ENCODE assay signal across 8 mouse cellular contexts in genomic region chr1:134708801-134709385, GRCm38 (mm10).
DNase-seq lines count a peak whose midpoint lies in the region; ATAC-seq and TF ChIP-seq lines count a peak whose summit lies in the region.

No protein-coding gene starts in this region.

- no peaks in the 10 kb centered on the region for H3K27me3 ChIP-seq in cerebellum, adult 2 months (ENCODE audit: control insufficient read depth, insufficient read depth, low read length)
- peaks cover 43% of the 10 kb centered on the region for H3K27me3 ChIP-seq in limb, embryonic 11.5 days (ENCODE audit: control insufficient read depth, insufficient read depth, low read length)
- H3K27me3 ChIP-seq in myocyte (ENCODE audit: control insufficient read depth, insufficient read depth, insufficient read length) = peaks cover 85% of the 10 kb centered on the region

- peak; percentile 38; the same call in 1 of the 2 replicates for ATAC-seq in limb, embryonic 11.5 days (ENCODE audit: insufficient number of reproducible peaks, low FRiP score, low TSS enrichment, low read depth)

- TF ChIP-seq CTCF in cerebellum, adult 2 months (IDR thresholded peaks at IDR 0.05; ENCODE audit: borderline replicate concordance, insufficient read depth, low read depth, low read length) = no peak

- DNase-seq in left cerebral cortex, postnatal 14 days (ENCODE audit: low spot score in 2 of 2) = peak; percentile 54 to 62
- no peak for DNase-seq in left cerebral cortex, adult 8-10 months (ENCODE audit: low spot score in 2 of 2)
- peak; percentile 77 to 83 for DNase-seq in cerebellum, adult 2 months
- peak; percentile 35 for DNase-seq in forelimb bud, embryonic 11.5 days (ENCODE audit: low read depth, low spot score)
- DNase-seq in limb, embryonic 11.5 days (ENCODE audit: low spot score) = peak; percentile 68
- peak; percentile 60 for DNase-seq in thymus, postnatal 0 days (ENCODE audit: low spot score)
- DNase-seq in urinary bladder, postnatal 4 days (ENCODE audit: low spot score in 2 of 2) = no peak

- H3K4me1 ChIP-seq in cerebellum, adult 2 months (ENCODE audit: control insufficient read depth, insufficient read depth, low read length) = peaks cover 68% of the 10 kb centered on the region
- peaks cover 10% of the 10 kb centered on the region for H3K4me1 ChIP-seq in limb, embryonic 11.5 days (ENCODE audit: control insufficient read depth, insufficient read depth, low read length)

- WGBS in cerebellum, adult 2 months = under 1% methylated on average over 46 of the region's 46 CpGs
- under 1% methylated on average over 44 of the region's 46 CpGs for WGBS in limb, embryonic 11.5 days

- no peak overlapping the region for H3ac ChIP-seq in myocyte (ENCODE audit: control insufficient read depth, insufficient read length)

- peak overlapping the region; percentile 95 for H3K4me3 ChIP-seq in cerebellum, adult 2 months (replicated peaks; ENCODE audit: insufficient read depth, low read depth, low read length)
- H3K4me3 ChIP-seq in limb, embryonic 11.5 days (ENCODE audit: low read depth, low read length) = peak overlapping the region; percentile 48
- H3K4me3 ChIP-seq in myocyte = no peak overlapping the region

- H3K9me3 ChIP-seq in limb, embryonic 11.5 days (ENCODE audit: control insufficient read depth, low read length) = no peaks in the 10 kb centered on the region

- no peaks in the 10 kb centered on the region for H3K36me3 ChIP-seq in limb, embryonic 11.5 days (ENCODE audit: control insufficient read depth, insufficient read depth, low read length)
- H3K36me3 ChIP-seq in myocyte (ENCODE audit: control insufficient read depth, insufficient read depth) = no peaks in the 10 kb centered on the region

- peak overlapping the region; percentile 98 for H3K27ac ChIP-seq in cerebellum, adult 2 months (ENCODE audit: insufficient read depth, low read length)
- H3K27ac ChIP-seq in limb, embryonic 11.5 days (replicated peaks; ENCODE audit: low read depth, low read length) = no peak overlapping the region

- H3K79me2 ChIP-seq in myocyte (ENCODE audit: control insufficient read depth, insufficient read depth) = no peaks in the 10 kb centered on the region

- intact Hi-C loops in left cerebral cortex, postnatal 14 days (cut with DNase I) = loop anchor here (5.0 kb wide), 1 partner anchor 62 kb away; the partner anchor contains the start of gene Syt2

- TF ChIP-seq POLR2A in cerebellum, adult 2 months (IDR thresholded peaks at IDR 0.05; ENCODE audit: borderline replicate concordance, insufficient read depth, low read length) = peak; percentile 41; the same call in 1 of the 2 replicates
- TF ChIP-seq POLR2A in myocyte (IDR thresholded peaks at IDR 0.05; ENCODE audit: insufficient read length, low read depth) = no peak

- H3K4me2 ChIP-seq in limb, embryonic 11.5 days (ENCODE audit: low read depth, severe bottlenecking) = peak overlapping the region; percentile 99
- peak overlapping the region; percentile 30 for H3K4me2 ChIP-seq in myocyte (ENCODE audit: low read depth)

- H3K9ac ChIP-seq in limb, embryonic 11.5 days (ENCODE audit: low read length) = peak overlapping the region; percentile 57

TF ChIP-seq in myocyte, 11 proteins besides CTCF, POLR2A, EP300 and RAD21:
- TF ChIP-seq POLR2AphosphoS2 (IDR thresholded peaks at IDR 0.05; ENCODE audit: insufficient read length, low read depth) = no peak
- TF ChIP-seq CEBPB (IDR thresholded peaks at IDR 0.05; ENCODE audit: insufficient read depth, poor library complexity, severe bottlenecking) = no peak
- no peak for TF ChIP-seq MAX (IDR thresholded peaks at IDR 0.05; ENCODE audit: low read depth)
- TF ChIP-seq TCF12 (IDR thresholded peaks at IDR 0.05; ENCODE audit: insufficient read depth, poor library complexity, severe bottlenecking) = no peak
TF ChIP-seq in myocyte: peak in this region for 0.

Comparison
In these comparisons a context has a peak if more than half of its experiments do, and no peak if none do; other contexts are left out.
1. DNase-seq: peak in left cerebral cortex, postnatal 14 days (2 of 2), cerebellum, adult 2 months (2 of 2), forelimb bud, embryonic 11.5 days (single experiment), limb, embryonic 11.5 days (single experiment) and thymus, postnatal 0 days (single experiment); none in left cerebral cortex, adult 8-10 months (0 of 2) and urinary bladder, postnatal 4 days (0 of 2).